Mouse (Mus musculus) cortical plate, adult 2 months (tissue): ENCODE data around the gene Arid5b.

Experiments
- CTCF ChIP-seq: fragments of 200-500 bp; IDR thresholded peaks from 2 replicates; pipeline ENCODE4 v1.5.1; 2011; ENCODE audit warnings: mild to moderate bottlenecking, control low read depth, low read length; ENCODE audit not compliant: insufficient read depth; ENCODE audit errors: extremely low read depth
- POLR2A ChIP-seq: fragments of 200-500 bp; IDR thresholded peaks from 2 replicates; pipeline ENCODE4 v1.6.1; 2011; ENCODE audit warnings: mild to moderate bottlenecking, low read length, control low read depth; ENCODE audit not compliant: insufficient read depth; ENCODE audit errors: extremely low read depth

- TF ChIP-seq CTCF (no peak), POLR2A (no peak)
Measured at GRCm38 (mm10) chr10:68138123-68138522, 140.4 kb downstream of the Arid5b start.
